Mouse (Mus musculus): Measurements from ENCODE around the gene Pan3. TPM values are rescaled to one million over a fixed set of nuclear protein-coding genes. Genes with fewer than 3 reads are reported as not detected.

Gene Pan3
- polyA plus RNA-seq, 1 experiment from 2014 or later: 44.7 TPM

GRCm38 (mm10) chr5:147565444-147565843, 135.5 kb downstream of the Pan3 start:
- no peaks in the 10 kb centered on the region for H3K4me1 ChIP-seq (ENCODE audit: control insufficient read depth, insufficient read depth, low read length)
- no peak for ATAC-seq (replicated peaks; ENCODE audit: extremely low read depth, insufficient read depth, low FRiP score)
- H3K27ac ChIP-seq (ENCODE audit: low read length): no peak overlapping the region
- H3K9me3 ChIP-seq (replicated peaks; ENCODE audit: control insufficient read depth, low read length): no peaks in the 10 kb centered on the region
- no peaks in the 10 kb centered on the region for H3K27me3 ChIP-seq (ENCODE audit: control insufficient read depth, insufficient read depth, low read length)
- no peak overlapping the region for H3K9ac ChIP-seq (ENCODE audit: low read length)
- H3K36me3 ChIP-seq (ENCODE audit: control insufficient read depth, insufficient read depth): no peaks in the 10 kb centered on the region
- H3K4me3 ChIP-seq (ENCODE audit: low read length): no peak overlapping the region
- 86% methylated on average over 7 of the region's 7 CpGs for WGBS
- H3K4me2 ChIP-seq (ENCODE audit: low read depth, low read length): no peak overlapping the region

- no peaks in the 10 kb centered on the region for H3K4me1 ChIP-seq (ENCODE audit: control insufficient read depth, insufficient read depth, low read length)
- 40% methylated on average over 7 of the region's 7 CpGs for WGBS
- H3K36me3 ChIP-seq (ENCODE audit: control insufficient read depth, insufficient read depth): no peaks in the 10 kb centered on the region
- no peak for ATAC-seq (replicated peaks; ENCODE audit: extremely low read depth, insufficient read depth, low FRiP score)
- no peaks in the 10 kb centered on the region for H3K9me3 ChIP-seq (replicated peaks; ENCODE audit: control insufficient read depth, low read length)
- H3K27me3 ChIP-seq (ENCODE audit: control insufficient read depth, insufficient read depth, low read length): no peaks in the 10 kb centered on the region
- no peak overlapping the region for H3K4me2 ChIP-seq (ENCODE audit: low read depth, low read length)
- H3K9ac ChIP-seq (ENCODE audit: low read length): no peak overlapping the region
- H3K4me3 ChIP-seq (ENCODE audit: low read length): no peak overlapping the region
- H3K27ac ChIP-seq (ENCODE audit: low read length): no peak overlapping the region
Measured at GRCm38 (mm10) chr5:147566335-147566734, 136.4 kb downstream of the Pan3 start.

- Histone ChIP-seq H3K9ac (ENCODE audit: low read length) (no peak overlapping the region), H3K27ac (ENCODE audit: low read length) (no peak overlapping the region), H3K9me3 (replicated peaks; ENCODE audit: control insufficient read depth, low read length) (no peaks in the 10 kb centered on the region), H3K36me3 (ENCODE audit: control insufficient read depth, insufficient read depth) (no peaks in the 10 kb centered on the region), H3K27me3 (ENCODE audit: control insufficient read depth, insufficient read depth, low read length) (no peaks in the 10 kb centered on the region), H3K4me3 (ENCODE audit: low read length) (no peak overlapping the region), H3K4me2 (ENCODE audit: low read depth, low read length) (no peak overlapping the region), H3K4me1 (ENCODE audit: control insufficient read depth, insufficient read depth, low read length) (no peaks in the 10 kb centered on the region)
- WGBS: 65% methylated on average over 7 of the region's 7 CpGs
- no peak for ATAC-seq (replicated peaks; ENCODE audit: extremely low read depth, insufficient read depth, low FRiP score)
Measured at GRCm38 (mm10) chr5:147572695-147573094, 142.7 kb downstream of the Pan3 start.

- H3K9me3 ChIP-seq (replicated peaks; ENCODE audit: control insufficient read depth, low read length): no peaks in the 10 kb centered on the region
- no peak overlapping the region for H3K4me2 ChIP-seq (ENCODE audit: low read depth, low read length)
- no peaks in the 10 kb centered on the region for H3K27me3 ChIP-seq (ENCODE audit: control insufficient read depth, insufficient read depth, low read length)
- no peak overlapping the region for H3K9ac ChIP-seq (ENCODE audit: low read length)
- no peaks in the 10 kb centered on the region for H3K4me1 ChIP-seq (ENCODE audit: control insufficient read depth, insufficient read depth, low read length)
- H3K4me3 ChIP-seq (ENCODE audit: low read length): no peak overlapping the region
- no peak for ATAC-seq (replicated peaks; ENCODE audit: extremely low read depth, insufficient read depth, low FRiP score)
- no peak overlapping the region for H3K27ac ChIP-seq (ENCODE audit: low read length)
- WGBS: 59% methylated on average over 1 of the region's 1 CpGs
- no peaks in the 10 kb centered on the region for H3K36me3 ChIP-seq (ENCODE audit: control insufficient read depth, insufficient read depth)
Measured at GRCm38 (mm10) chr5:147573555-147573954, 143.6 kb downstream of the Pan3 start.

- Histone ChIP-seq H3K9me3 (replicated peaks; ENCODE audit: control insufficient read depth, low read length) (no peaks in the 10 kb centered on the region), H3K4me2 (ENCODE audit: low read depth, low read length) (no peak overlapping the region)
- 27% methylated on average over 8 of the region's 8 CpGs for WGBS
Measured at GRCm38 (mm10) chr5:147574517-147574916, 144.6 kb downstream of the Pan3 start.

GRCm38 (mm10) chr5:147577003-147577402, 147.0 kb downstream of the Pan3 start:
- peak; percentile 39; the same call in 1 of the 2 replicates for ATAC-seq (replicated peaks; ENCODE audit: extremely low read depth, insufficient read depth, low FRiP score)
- H3K9ac ChIP-seq (ENCODE audit: low read length): no peak overlapping the region
- no peaks in the 10 kb centered on the region for H3K27me3 ChIP-seq (ENCODE audit: control insufficient read depth, insufficient read depth, low read length)
- 27% methylated on average over 6 of the region's 6 CpGs for WGBS
- no peak overlapping the region for H3K4me3 ChIP-seq (ENCODE audit: low read length)
- H3K9me3 ChIP-seq (replicated peaks; ENCODE audit: control insufficient read depth, low read length): no peaks in the 10 kb centered on the region
- no peak overlapping the region for H3K27ac ChIP-seq (ENCODE audit: low read length)
- no peaks in the 10 kb centered on the region for H3K4me1 ChIP-seq (ENCODE audit: control insufficient read depth, insufficient read depth, low read length)
- no peak overlapping the region for H3K4me2 ChIP-seq (ENCODE audit: low read depth, low read length)
- H3K36me3 ChIP-seq (ENCODE audit: control insufficient read depth, insufficient read depth): no peaks in the 10 kb centered on the region

More at GRCm38 (mm10) chr5:147574517-147574916, 144.6 kb downstream of the Pan3 start:
- Histone ChIP-seq H3K4me1 (ENCODE audit: control insufficient read depth, insufficient read depth, low read length) (no peaks in the 10 kb centered on the region), H3K4me3 (ENCODE audit: low read length) (no peak overlapping the region), H3K27me3 (ENCODE audit: control insufficient read depth, insufficient read depth, low read length) (no peaks in the 10 kb centered on the region), H3K9ac (ENCODE audit: low read length) (no peak overlapping the region), H3K36me3 (ENCODE audit: control insufficient read depth, insufficient read depth) (no peaks in the 10 kb centered on the region), H3K27ac (ENCODE audit: low read length) (no peak overlapping the region)
- ATAC-seq (replicated peaks; ENCODE audit: extremely low read depth, insufficient read depth, low FRiP score): peak; percentile 63

GRCm38 (mm10) chr5:147579148-147579547, 149.2 kb downstream of the Pan3 start:
- no peaks in the 10 kb centered on the region for H3K9me3 ChIP-seq (replicated peaks; ENCODE audit: control insufficient read depth, low read length)
- no peaks in the 10 kb centered on the region; the same call in 1 of the 2 replicates for H3K4me1 ChIP-seq (ENCODE audit: control insufficient read depth, insufficient read depth, low read length)
- WGBS: 88% methylated on average over 7 of the region's 7 CpGs
- ATAC-seq (replicated peaks; ENCODE audit: extremely low read depth, insufficient read depth, low FRiP score): no peak
- no peaks in the 10 kb centered on the region for H3K36me3 ChIP-seq (ENCODE audit: control insufficient read depth, insufficient read depth)
- no peak overlapping the region for H3K9ac ChIP-seq (ENCODE audit: low read length)
- H3K4me2 ChIP-seq (ENCODE audit: low read depth, low read length): no peak overlapping the region
- no peak overlapping the region for H3K27ac ChIP-seq (ENCODE audit: low read length)
- no peaks in the 10 kb centered on the region for H3K27me3 ChIP-seq (ENCODE audit: control insufficient read depth, insufficient read depth, low read length)
- H3K4me3 ChIP-seq (ENCODE audit: low read length): no peak overlapping the region

GRCm38 (mm10) chr5:147579691-147580090, 149.7 kb downstream of the Pan3 start:
- WGBS: 59% methylated on average over 8 of the region's 8 CpGs
- ATAC-seq (replicated peaks; ENCODE audit: extremely low read depth, insufficient read depth, low FRiP score): no peak
- no peak overlapping the region for H3K4me3 ChIP-seq (ENCODE audit: low read length)
- no peak overlapping the region for H3K9ac ChIP-seq (ENCODE audit: low read length)
- H3K9me3 ChIP-seq (replicated peaks; ENCODE audit: control insufficient read depth, low read length): no peaks in the 10 kb centered on the region
- H3K4me1 ChIP-seq (ENCODE audit: control insufficient read depth, insufficient read depth, low read length): no peaks in the 10 kb centered on the region; the same call in 1 of the 2 replicates
- H3K4me2 ChIP-seq (ENCODE audit: low read depth, low read length): no peak overlapping the region
- H3K27ac ChIP-seq (ENCODE audit: low read length): no peak overlapping the region
- H3K36me3 ChIP-seq (ENCODE audit: control insufficient read depth, insufficient read depth): no peaks in the 10 kb centered on the region
- H3K27me3 ChIP-seq (ENCODE audit: control insufficient read depth, insufficient read depth, low read length): no peaks in the 10 kb centered on the region

- no peak overlapping the region for H3K27ac ChIP-seq (ENCODE audit: low read length)
- H3K4me2 ChIP-seq (ENCODE audit: low read depth, low read length): no peak overlapping the region
- no peak overlapping the region for H3K9ac ChIP-seq (ENCODE audit: low read length)
- H3K4me1 ChIP-seq (ENCODE audit: control insufficient read depth, insufficient read depth, low read length): peaks cover 2% of the 10 kb centered on the region; the same call in 1 of the 2 replicates
- H3K4me3 ChIP-seq (ENCODE audit: low read length): no peak overlapping the region
- 77% methylated on average over 13 of the region's 13 CpGs for WGBS
- no peaks in the 10 kb centered on the region for H3K36me3 ChIP-seq (ENCODE audit: control insufficient read depth, insufficient read depth)
- ATAC-seq (replicated peaks; ENCODE audit: extremely low read depth, insufficient read depth, low FRiP score): no peak
- no peaks in the 10 kb centered on the region for H3K9me3 ChIP-seq (replicated peaks; ENCODE audit: control insufficient read depth, low read length)
- H3K27me3 ChIP-seq (ENCODE audit: control insufficient read depth, insufficient read depth, low read length): no peaks in the 10 kb centered on the region
Measured at GRCm38 (mm10) chr5:147580181-147580580, 150.2 kb downstream of the Pan3 start.

Data from heart, embryonic 16.5 days (tissue).